Mouse (Mus musculus): Measurements from ENCODE around the gene Acox2.
A peak's percentile ranks its signal among the peaks of the same experiment; 100 is the strongest.

Acox2 gene

GRCm38 (mm10) chr14:8246878-8247277 is 12.3 kb downstream of the Acox2 start:
- no peak for DNase-seq

- DNase-seq, result no peak
Observed at GRCm38 (mm10) chr14:8244211-8244611, 14.9 kb downstream of the Acox2 start.

GRCm38 (mm10) chr14:8243136-8243888 is 15.8 kb downstream of the Acox2 start:
- DNase-seq, result no peak

GRCm38 (mm10) chr14:8242388-8242920 is 16.7 kb downstream of the Acox2 start:
- peak; percentile 59 to 69 for DNase-seq

GRCm38 (mm10) chr14:8241816-8242215 is 17.3 kb downstream of the Acox2 start:
- DNase-seq, result no peak

- DNase-seq, result no peak
Observed at GRCm38 (mm10) chr14:8233252-8233651, 25.9 kb downstream of the Acox2 start.

GRCm38 (mm10) chr14:8232155-8232910 is 26.8 kb downstream of the Acox2 start:
- DNase-seq, result no peak

- DNase-seq, result no peak
Observed at GRCm38 (mm10) chr14:8229367-8230019, 29.7 kb downstream of the Acox2 start.

GRCm38 (mm10) chr14:8224805-8225204 is 34.3 kb downstream of the Acox2 start:
- DNase-seq, result no peak

- no peak for DNase-seq
Observed at GRCm38 (mm10) chr14:8223506-8224293, 35.5 kb downstream of the Acox2 start.

- no peak for DNase-seq
Observed at GRCm38 (mm10) chr14:8222561-8222960, 36.6 kb downstream of the Acox2 start.

- no peak for DNase-seq
Observed at GRCm38 (mm10) chr14:8220912-8221311, 38.2 kb downstream of the Acox2 start.

GRCm38 (mm10) chr14:8220306-8220705 is 38.8 kb downstream of the Acox2 start:
- peak; percentile 51 to 62 for DNase-seq

GRCm38 (mm10) chr14:8219876-8220275 is 39.3 kb downstream of the Acox2 start:
- no peak for DNase-seq

- DNase-seq, result peak; percentile 48 to 67
Observed at GRCm38 (mm10) chr14:8218730-8219380, 40.3 kb downstream of the Acox2 start.

GRCm38 (mm10) chr14:8218238-8218637 is 40.9 kb downstream of the Acox2 start:
- DNase-seq, result peak; percentile 35 to 43

- no peak for DNase-seq
Observed at GRCm38 (mm10) chr14:8216100-8216499, 43.1 kb downstream of the Acox2 start.

GRCm38 (mm10) chr14:8215208-8215778 is 43.9 kb downstream of the Acox2 start:
- peak; percentile 30 to 39 for DNase-seq

GRCm38 (mm10) chr14:8214299-8215207 is 44.6 kb downstream of the Acox2 start:
- peak; percentile 84 to 87 for DNase-seq

GRCm38 (mm10) chr14:8213803-8214224 is 45.3 kb downstream of the Acox2 start, which contains the start of gene Kctd6:
Kctd6 (plus strand) TSS chr14:8214140.
- DNase-seq, result peak; percentile 99

All from cerebellum, postnatal 14 days (tissue).